Mouse (Mus musculus) lung, adult 2 months (tissue): ENCODE results near the gene Npas3.

ENCODE experiments used
- CTCF ChIP-seq: fragments of 200-500 bp; IDR thresholded peaks from 2 replicates; pipeline ENCODE4 v1.5.1; 2011; ENCODE audit warnings: mild to moderate bottlenecking, low read length, control low read depth; ENCODE audit not compliant: insufficient read depth
- POLR2A ChIP-seq: fragments of 200-500 bp; IDR thresholded peaks from 2 replicates; pipeline ENCODE4 v1.6.1; 2011; ENCODE audit warnings: low read depth, mild to moderate bottlenecking, control low read depth, low read length, borderline replicate concordance; ENCODE audit errors: extremely low read depth

DNA sequence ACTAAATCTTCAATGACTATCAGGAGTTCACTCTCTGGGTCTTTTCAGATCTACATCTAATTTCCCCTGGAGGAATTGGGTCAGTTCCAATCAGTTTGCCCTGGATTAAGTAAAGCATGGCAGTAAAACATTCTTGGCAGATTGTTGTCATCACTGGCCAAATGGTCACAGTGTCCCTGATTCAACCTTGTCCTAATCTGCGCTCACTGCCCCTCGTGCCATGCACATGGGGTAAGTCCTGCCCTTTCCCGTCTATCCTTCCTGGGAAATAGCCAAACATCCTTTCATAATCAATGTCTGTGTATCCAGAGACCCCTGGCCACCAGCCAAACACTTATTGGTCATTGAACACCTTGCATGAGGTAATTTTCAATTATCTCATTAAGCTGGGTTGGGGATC lies 432.0 kb downstream of the Npas3 start:
- TF ChIP-seq CTCF (no peak), POLR2A (no peak)
